Mouse (Mus musculus) fibroblast of lung, adult 2 months (primary cell): ENCODE data around the gene 2200002D01Rik.
A peak's percentile ranks its signal among the peaks of the same experiment; 100 is the strongest.
"Not testable (repeated sequence)": the region's sequence is repeated elsewhere in the genome, so short reads cannot be mapped to it uniquely, and the experiment has no call there.

Source experiments
- DNase-seq: peaks from one replicate; pipeline ENCODE4 v3.0.0-alpha.2; 2011; ENCODE audit warnings: low read depth

The 2200002D01Rik gene

DNA sequence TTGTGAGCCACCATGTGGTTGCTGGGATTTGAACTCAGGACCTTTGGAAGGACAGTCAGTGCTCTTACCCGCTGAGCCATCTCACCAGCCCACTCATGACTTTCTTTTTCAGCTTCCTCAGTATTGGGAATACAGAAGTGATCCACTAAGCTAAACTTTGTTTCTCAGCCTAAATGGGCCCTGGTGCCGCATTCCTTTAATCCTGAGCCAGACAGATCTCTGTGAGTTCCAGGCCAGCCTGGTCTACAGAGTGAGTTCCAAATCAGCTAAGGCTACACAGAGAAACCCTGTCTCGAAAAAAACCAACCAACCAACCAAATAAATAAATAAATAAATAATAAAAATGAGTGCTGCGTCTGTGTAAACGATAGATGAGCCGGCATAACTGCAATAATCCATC is 10.7 kb downstream of the 2200002D01Rik start:
- DNase-seq, result not testable (repeated sequence)

DNA sequence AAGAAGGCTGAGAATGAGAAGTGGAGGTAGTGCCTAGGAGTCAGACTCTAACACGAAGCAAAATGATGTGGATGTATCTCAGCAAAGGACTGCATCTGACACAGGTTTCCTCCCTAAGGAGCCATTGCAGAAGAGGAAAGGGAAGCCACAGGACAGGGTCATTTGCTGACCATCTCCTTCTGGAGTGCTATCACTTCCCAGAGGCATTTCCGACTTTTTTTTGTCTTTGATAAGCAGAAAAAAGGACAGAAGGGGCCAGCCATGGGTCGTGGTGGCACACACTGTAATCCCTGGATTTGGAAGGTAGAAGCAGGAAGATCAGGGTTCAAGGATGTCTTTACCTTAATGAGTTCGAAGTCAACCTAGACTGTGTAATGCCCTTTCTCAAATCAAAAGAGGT is 11.7 kb downstream of the 2200002D01Rik start:
- no peak for DNase-seq

DNA sequence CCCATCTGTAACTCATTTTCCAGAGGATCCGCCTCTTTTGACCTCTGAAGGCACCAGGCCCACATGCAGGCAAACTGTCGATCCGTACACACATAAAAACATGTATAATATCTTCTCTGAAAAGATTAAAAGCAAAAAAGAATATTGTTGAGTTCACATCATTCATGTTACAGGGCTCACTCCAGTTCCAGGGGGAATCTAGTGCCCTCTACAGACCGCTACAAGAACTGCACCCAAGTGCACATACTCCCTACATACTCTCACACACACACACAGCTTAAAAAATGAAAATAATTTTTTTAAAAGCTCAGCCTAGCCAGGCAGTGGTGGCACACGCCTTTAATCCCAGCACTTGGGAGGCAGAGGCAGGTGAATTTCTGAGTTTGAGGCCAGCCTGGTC is 13.6 kb downstream of the 2200002D01Rik start:
- DNase-seq, result no peak

DNA sequence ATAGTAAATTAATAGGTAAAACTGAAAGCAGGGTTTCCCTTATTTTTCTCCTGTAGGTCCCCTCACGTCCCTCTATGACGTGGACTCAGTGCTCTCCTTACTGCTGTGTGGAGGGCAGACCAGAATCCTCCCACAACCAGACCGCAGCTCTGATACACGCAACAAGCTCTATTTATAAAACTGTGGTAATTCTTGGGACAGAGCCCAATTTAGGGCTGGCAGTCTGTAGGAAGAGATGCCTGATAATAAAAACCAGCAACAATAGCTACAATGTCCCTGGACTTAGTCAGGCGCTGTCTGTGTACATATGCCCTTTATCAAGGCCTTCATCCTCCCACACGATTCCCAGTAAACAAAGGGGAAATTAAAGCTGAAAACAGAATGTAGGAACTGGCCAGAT is 14.5 kb downstream of the 2200002D01Rik start:
- peak; percentile 46 for DNase-seq

DNA sequence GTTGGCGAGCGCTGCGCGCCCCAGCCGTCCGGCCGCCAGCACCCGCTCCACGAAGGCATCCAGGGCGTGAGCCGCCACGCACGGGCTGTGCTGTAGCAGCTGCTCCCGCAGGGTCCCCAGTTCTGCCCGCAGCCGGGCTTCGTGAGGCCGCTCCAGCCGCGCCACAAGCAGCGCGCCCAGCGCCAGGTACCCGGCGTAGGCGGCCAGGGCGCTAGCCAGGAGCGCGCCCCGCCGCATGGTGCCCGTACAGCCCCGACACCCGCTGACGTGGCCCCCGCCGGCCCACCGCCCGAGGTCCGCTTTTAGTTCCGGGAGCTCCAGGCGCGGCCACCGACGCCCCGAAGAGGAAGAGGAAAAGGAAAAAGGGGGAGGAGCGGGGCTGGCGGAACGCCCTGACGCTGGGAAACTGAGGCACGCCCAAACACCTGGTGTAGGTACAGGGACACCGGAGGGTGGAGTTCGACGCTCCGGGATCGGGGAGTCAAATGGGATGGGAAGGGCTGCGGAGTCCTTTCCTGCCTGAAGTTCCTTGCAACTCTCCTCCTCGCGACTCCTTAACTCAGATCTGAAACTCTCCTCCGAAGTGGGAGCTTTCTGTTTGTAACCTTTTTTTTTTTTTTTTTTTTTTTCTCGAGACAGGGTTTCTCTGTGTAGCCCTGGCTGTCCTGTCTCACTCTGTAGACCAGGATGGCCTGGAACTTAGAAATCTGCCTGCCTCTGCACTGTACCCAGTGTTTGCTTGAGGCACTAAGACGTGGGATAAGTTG is 15.8 kb downstream of the 2200002D01Rik start, which contains the start of gene Kcnk6:
Gene Kcnk6, minus strand, starts transcription at position 269 of the 767 bp plus-strand sequence.
- DNase-seq, result no peak

DNA sequence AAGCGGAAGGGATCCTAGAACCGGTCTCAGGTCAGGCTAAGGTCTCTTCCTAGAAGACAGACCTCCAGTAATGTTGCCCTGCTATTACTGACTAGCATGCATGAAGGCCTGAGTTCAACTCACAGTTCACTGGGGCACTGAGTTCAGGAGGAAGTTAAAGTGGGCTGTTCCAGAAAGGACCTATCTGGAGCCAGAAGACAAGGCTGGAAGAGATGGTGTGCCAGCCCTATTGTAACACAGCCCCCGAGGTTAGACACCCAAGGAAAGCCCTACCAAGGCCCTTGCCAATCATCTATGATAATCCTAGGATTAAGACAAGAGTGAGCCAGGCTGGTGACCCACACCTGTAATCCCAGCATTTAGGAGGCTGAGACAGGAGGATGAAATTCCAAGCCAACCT is 16.7 kb downstream of the 2200002D01Rik start:
- DNase-seq, result no peak

DNA sequence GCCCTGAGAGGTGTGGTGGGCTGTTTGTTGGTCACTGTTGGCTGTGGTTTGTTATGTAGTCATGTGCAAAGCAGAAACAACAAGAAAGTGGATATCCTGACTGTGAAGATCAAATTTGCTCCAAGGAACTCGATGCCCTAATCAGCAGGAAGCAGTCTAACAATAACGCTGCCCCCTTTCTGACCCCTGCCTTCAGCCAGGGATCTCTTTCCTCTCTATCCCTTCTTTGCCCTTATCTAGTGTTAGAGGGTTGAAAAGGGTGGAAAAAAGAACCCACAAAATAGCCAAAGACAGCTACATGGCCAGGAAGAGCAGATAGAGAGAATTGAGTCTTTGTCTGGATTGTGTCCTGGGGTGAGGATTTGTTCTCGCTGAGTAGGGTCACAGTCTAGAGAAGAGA is 17.7 kb downstream of the 2200002D01Rik start:
- no peak for DNase-seq

DNA sequence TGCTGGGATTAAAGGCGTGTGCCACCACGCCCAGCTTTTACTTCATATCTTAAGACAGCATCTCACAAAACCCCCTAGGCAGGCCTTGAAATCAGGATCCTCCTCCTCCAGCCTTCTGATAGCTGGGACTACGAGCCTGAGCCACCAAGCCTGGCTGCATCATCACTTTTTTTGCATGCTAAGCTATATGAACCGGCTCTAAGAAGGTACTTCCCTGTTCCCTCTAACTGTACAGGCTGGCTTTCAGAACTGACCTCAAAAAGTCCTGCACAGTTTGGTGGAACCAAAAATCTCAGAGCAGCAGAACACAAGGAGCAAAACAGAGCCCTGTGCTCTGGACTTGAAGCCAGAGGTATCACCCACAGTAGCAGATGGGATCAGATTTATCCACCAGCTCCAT is 20.1 kb downstream of the 2200002D01Rik start:
- no peak for DNase-seq

DNA sequence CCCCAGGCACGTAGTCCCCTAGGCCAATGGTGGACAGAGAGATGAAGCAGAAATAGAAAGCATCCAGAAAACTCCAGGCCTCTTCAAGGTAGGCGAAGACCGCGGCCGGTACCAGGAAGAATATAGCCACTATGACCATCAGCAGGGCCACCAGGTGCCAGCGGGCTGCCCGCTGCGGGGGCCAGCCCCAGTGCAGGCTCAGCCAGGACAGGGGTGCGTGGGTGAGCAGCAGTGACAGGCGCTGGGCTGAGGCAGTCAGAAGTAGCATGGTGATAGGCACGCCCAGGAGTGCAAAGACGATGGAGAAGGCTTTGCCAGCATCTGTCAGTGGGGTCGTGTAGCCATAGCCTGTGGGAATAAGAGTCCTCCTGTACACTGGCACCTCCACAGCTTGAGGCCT is 22.7 kb downstream of the 2200002D01Rik start:
- no peak for DNase-seq

DNA sequence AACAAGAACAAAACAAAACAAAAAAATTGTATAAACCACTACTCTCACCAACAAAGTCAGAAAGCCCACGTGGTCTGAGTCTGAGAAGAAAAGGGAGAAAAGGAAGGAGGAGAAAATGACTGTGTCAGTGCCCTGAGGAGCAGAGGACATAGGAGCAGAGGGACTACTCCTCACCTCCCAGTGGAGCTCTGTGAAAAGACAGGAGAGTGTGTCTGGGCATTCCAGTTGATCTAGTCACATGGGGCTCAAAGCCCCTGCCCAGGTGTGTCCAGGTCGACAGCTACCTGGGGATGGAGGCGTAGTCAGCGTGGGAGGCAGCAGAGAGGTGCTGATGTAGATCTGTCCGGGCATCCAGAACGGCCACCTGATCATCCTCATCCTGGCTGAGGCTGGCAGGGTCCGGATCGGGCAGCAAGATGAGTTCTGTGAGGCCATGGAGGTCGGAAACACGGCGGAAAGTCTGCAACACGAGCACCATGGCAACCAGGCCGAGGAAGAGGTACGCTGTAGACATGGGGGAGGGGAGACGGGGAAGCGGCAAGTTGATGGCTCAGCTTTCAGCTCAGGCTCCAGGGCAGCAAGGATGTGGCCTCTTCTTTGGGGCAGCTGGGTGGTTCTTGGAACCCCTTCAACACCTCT is 23.4 kb downstream of the 2200002D01Rik start:
- no peak for DNase-seq

DNA sequence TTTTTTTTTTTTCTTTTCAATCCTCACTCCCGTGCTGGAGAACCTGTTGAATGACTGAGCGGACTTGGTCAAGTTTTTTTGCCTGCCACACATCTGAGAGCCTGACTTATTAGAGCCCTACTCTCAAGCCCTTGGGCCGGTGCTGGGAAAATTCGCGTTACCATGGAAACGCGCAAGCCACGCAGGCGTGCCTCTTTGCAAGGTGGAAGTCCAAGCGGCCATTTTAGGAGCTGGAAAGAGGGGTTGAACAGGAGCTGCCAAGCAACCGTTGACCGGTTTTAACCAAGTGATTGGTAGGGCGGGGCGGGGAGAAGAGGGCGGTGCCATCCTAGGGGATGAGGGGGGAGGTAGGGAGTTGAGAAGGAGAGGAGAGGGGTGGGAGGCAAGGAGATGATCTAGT is 33.4 kb downstream of the 2200002D01Rik start:
- DNase-seq, result no peak

DNA sequence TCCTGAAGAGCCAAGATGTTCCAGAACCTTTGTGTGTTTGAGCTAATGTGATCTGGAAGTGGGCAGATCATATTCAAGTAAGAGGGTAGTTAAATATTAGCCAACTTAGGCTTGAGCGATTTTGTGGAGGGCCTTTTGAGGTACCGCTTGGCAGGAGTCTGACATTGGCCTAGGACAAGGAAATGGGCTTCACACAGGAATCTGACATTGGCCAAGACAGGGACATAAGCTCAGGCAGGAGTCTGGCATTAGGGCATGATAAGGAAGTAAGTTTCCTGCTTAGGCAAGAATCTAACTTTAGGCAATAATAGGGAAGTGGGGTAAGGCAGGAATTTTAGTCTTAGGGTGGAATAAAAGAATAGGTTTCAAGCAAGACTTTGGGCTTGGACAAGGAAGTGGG is 34.0 kb downstream of the 2200002D01Rik start:
- no peak for DNase-seq

DNA sequence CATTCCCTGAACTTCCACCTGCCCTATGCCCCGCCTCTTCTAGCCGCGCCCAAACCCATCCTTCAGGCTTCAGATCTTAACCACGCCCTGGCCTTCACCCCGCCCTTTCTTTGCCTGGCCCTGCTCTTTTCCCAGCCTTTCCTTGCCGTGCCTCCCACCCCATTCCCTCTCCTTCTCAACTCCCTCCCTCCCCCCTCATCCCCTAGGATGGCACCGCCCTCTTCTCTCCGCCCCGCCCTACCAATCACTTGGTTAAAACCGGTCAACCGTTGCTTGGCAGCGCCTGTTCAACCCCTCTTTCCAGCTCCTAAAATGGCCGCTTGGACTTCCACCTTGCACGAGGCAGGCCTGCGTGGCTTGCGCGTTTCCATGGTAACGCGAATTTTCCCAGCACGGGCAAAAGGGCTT is 34.6 kb downstream of the 2200002D01Rik start, which contains the start of gene Catsperg1:
Gene Catsperg1, minus strand, starts transcription at position 361 of the 408 bp plus-strand sequence.
- DNase-seq, result no peak

DNA sequence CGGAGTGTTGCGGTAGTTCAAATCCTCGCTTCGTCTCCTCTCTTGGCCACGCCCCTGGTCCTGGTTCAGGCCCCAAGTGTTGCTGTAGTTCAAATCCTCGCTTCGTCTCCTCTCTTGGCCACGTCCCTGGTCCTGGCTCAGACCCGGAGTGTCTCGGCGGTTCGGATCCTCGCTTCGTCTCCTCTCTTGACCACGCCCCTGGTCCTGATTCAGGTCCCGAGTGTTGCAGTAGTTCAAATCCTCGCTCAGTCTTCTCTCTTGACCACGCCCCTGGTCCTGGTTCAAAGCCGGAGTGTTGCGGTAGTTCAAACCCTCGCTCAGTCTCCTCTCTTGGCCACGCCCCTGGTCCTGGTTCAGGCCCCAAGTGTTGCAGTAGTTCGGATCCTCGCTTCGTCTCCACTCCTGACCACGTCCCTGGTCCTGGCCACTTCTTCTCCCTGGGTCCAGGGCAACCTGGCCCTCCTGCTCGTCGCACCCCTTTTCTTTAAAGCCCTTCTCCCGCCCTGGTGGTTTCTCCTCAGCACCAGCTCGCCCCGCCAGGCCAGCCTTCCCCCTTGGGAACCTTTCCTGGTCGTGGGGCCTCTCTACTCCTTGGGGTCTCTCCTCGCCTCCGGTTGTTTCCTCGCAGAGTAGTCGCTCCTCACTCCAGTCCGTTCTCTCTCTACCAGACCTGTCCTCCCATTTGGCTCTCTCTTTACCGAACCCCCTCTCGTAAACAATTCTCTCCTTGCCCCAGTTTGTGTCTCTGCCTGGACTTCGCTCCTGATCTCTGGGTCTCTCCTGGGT is 35.3 kb downstream of the 2200002D01Rik start:
- DNase-seq, result not testable (repeated sequence)

DNA sequence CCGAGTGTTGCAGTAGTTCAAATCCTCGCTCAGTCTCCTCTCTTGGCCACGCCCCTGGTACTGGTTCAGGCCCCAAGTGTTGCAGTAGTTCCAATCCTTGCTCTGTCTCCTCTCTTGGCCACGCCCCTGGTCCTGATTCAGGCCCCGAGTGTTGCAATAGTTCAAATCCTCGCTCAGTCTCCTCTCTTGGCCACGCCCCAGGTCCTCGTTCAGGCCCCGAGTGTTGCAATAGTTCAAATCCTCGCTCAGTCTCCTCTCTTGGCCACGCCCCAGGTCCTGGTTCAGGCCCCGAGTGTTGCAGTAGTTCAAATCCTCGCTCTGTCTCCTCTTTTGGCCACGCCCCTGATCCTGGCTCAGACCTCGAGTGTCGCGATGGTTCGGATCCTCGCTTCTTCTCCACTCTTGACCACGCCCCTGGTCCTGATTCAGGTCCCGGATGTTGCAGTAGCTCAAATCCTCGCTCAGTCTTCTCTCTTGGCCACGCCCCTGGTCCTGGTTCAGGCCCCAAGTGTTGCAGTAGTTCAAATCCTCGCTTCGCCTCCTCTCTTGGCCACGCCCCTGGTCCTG is 36.0 kb downstream of the 2200002D01Rik start:
- DNase-seq, result no peak

DNA sequence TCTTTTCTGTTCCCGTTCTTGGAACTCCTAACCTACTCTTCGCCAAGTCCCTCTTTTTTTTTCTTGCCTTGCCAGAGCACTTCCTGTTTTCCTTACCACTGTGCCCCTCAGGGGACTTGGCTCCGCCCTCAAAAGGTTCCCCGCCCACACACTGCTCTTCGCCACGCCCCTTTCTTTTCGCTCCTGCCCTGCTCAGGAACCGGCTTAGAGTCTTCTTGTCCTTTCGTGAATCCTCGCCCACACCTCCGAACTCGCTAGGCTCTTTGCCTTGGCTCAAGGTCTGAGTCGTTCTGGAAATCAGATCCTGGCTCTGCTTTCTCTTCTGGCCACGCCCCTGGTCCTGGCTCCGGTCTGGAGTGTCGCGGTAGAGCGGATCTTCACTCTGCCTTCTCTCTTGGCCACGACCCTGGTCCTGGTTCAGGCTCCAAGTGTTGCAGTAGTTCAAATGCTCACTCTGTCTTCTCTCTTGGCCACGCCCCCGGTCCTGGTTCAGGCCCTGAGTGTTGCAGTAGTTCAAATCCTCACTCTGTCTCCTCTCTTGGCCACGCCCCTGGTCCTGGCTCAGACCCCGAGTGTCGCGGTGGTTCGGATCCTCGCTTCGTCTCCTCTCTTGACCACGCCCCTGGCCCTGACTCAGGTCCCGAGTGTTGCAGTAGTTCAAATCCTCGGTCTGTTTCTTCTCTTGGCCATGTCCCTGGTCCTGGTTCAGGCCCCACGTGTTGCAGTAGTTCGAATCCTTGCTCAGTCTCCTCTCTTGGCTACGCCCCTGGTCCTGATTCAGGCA is 36.7 kb downstream of the 2200002D01Rik start:
- peak; percentile 84 for DNase-seq

DNA sequence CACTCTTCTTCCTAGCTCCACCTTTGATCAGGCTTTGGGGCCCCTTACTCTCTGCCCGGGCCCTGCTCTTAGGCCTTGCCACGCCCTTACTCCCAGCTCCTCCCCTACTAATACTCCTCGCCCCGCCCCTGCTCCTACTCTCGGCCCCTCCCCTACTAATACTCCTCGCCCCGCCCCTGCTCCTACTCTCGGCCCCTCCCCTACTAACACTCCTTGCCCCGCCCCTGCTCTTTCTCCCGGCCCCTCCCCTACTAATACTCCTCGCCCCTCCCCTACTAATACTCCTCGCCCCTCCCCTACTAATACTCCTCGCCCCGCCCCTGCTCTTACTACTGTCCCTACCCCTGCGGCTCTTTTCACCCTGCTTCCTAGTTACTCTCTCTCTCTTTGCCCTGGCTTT is 37.3 kb downstream of the 2200002D01Rik start:
- DNase-seq, result not testable (repeated sequence)

DNA sequence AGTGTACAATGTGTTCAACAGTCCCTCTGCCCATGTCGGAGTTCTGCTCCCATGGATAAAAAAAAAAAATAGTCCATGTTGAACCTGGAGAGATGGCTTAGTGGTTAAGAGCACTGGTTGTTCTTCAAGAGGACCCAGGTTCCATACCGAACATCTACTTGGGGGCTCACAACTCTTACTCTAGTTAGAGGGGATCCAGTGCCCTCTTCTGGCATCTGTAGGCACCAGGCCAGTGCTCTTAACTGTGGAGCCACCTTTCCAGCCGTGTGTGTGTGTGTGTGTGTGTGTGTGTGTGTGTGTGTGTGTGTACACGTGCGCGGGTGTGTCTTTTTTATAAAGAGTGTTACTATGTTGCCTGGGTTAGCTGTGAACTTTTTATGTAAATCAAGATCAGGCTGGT is 45.7 kb downstream of the 2200002D01Rik start:
- no peak for DNase-seq
